Mouse (Mus musculus) megakaryocyte, embryonic 14.5 days (primary cell): ENCODE measurements around the gene Tfg. TPM values are rescaled to one million over a fixed set of nuclear protein-coding genes. Genes with fewer than 3 reads are reported as not detected.
A peak's percentile ranks its signal among the peaks of the same experiment; 100 is the strongest.

ENCODE experiments used
- H3K27me3 ChIP-seq: replicated peaks from 2 replicates; pipeline ENCODE3; 2012; ENCODE audit warnings: inconsistent platforms
- H3K36me3 ChIP-seq: replicated peaks from 2 replicates; pipeline ENCODE3; 2012; ENCODE audit warnings: low read length, inconsistent platforms, mixed read lengths
- H3K4me1 ChIP-seq: 2 replicates; pipeline ENCODE4 v1.6.1; 2012; ENCODE audit warnings: inconsistent platforms
- H3K4me3 ChIP-seq: replicated peaks from 2 replicates; pipeline ENCODE3; 2012; ENCODE audit warnings: moderate library complexity, mild to moderate bottlenecking, inconsistent platforms
- H3K9me3 ChIP-seq: 2 replicates; pipeline ENCODE4 v1.6.1; 2012; ENCODE audit warnings: inconsistent platforms
- FLI1 ChIP-seq: IDR thresholded peaks from 2 replicates; pipeline ENCODE4 v1.6.1; 2012; ENCODE audit warnings: low read length, inconsistent platforms, mixed read lengths
- GATA1 ChIP-seq: IDR thresholded peaks from 3 replicates; pipeline ENCODE4 v1.6.1; 2012; ENCODE audit warnings: mixed read lengths, low read length, inconsistent platforms, borderline replicate concordance
- polyA plus RNA-seq: library from polyadenylated mRNA; stranded (reverse); fragments of >175 nt; gene quantifications from 2 replicates; pipeline ENCODE4 v1.2.3, GENCODE M21; 2012; ENCODE audit warnings: low replicate concordance; ENCODE audit not compliant: insufficient read depth

Tfg gene
- polyA plus RNA-seq, result 7.9 and 32.3 TPM in 2 replicates

DNA sequence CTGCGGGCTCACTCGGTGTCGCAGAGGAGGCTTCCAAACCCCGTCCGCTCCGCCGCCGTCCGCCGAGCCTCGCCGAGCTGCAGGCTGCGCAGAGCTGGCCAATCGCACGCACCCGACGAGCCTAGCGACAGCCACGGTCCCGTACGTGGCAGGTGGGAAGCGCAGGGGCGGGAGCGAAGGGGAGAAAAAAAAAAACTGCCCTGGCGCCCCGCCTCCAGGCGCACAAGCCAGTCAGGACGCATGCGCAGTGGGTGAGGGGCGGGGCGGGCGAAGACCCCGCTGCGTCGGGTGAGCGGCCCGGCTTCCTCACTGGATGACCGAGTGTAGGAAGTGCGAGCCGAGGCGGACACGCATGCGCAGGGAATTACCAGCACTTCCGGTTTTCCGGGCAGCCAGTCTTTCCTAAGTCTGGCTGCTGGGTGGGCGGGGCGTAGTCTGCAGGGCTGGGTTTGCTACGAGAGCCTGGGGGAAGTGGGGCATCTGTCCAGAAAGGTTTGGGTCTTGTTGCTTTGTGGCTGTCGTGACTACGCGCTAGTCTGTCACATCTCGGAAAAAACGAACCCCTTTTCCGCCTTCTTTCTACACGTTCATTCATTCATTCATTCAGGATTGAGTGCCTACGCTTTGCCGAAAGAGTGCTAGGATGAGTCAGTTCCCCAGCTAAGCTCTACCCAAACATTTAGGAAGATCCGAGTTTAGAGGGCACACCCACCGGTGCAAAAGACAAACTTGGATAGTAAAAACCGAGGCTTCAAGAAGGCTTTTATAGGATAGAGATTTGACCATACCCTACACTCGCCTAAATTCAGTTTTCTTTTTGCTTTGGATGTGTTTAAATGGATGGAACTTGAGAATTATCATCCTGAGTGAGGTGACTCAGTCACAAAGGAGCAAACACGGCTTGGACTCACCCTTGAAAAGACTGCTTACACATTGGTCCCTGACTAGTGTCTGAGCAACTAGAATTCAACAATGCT is at the start of gene Tfg:
Tfg (minus strand) TSS at position 227 of the 977 bp plus-strand sequence.
- Histone ChIP-seq H3K36me3 (peaks cover 10% of the 10 kb centered on the region), H3K4me1 (peaks cover 39% of the 10 kb centered on the region), H3K4me3 (peak within 1 kb of the TSS; percentile 98), H3K27me3 (no peaks in the 10 kb centered on the region), H3K9me3 (no peaks in the 10 kb centered on the region)
- TF ChIP-seq FLI1 (0 out of 2 replicates have a peak, but pooled peaks have one; percentile 33), GATA1 (no peak)

- TF ChIP-seq GATA1 (no peak), FLI1 (no peak)
- peaks cover 8% of the 10 kb centered on the region; the same call in 1 of the 2 replicates for H3K4me1 ChIP-seq
- H3K36me3 ChIP-seq, result no peaks in the 10 kb centered on the region
- no peaks in the 10 kb centered on the region for H3K27me3 ChIP-seq
- no peaks in the 10 kb centered on the region for H3K9me3 ChIP-seq
- no peak overlapping the region for H3K4me3 ChIP-seq
Observed at GRCm38 (mm10) chr16:56729060-56729459, 11.8 kb upstream of the Tfg start.

DNA sequence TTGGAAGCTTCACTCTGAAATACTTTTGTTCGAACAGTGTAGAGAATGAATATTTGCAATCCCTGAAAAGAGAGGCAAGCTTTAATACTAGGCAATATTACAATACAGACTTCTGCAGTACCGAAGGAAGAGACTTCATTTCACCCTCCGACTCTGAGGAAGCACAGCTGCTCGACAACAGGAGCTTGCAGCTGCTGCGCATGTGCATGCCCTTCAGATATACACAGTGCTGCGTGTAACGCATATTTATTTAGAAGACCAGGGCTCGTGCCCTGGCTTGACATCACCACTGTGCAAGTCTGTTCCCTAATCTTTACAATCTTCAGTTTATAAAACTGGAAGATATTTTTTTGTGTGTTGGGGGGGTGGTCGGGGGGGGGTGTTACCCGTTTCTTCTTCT is 7.7 kb upstream of the Tfg start:
- Histone ChIP-seq H3K36me3 (no peaks in the 10 kb centered on the region), H3K9me3 (no peaks in the 10 kb centered on the region), H3K4me3 (no peak overlapping the region), H3K27me3 (no peaks in the 10 kb centered on the region), H3K4me1 (peaks cover 16% of the 10 kb centered on the region)
- TF ChIP-seq FLI1 (no peak), GATA1 (no peak)

GRCm38 (mm10) chr16:56722357-56722756 is 5.1 kb upstream of the Tfg start:
- TF ChIP-seq GATA1 (no peak), FLI1 (no peak)
- H3K4me1 ChIP-seq, result peaks cover 26% of the 10 kb centered on the region
- no peak overlapping the region for H3K4me3 ChIP-seq
- no peaks in the 10 kb centered on the region for H3K27me3 ChIP-seq
- H3K36me3 ChIP-seq, result no peaks in the 10 kb centered on the region
- H3K9me3 ChIP-seq, result no peaks in the 10 kb centered on the region

DNA sequence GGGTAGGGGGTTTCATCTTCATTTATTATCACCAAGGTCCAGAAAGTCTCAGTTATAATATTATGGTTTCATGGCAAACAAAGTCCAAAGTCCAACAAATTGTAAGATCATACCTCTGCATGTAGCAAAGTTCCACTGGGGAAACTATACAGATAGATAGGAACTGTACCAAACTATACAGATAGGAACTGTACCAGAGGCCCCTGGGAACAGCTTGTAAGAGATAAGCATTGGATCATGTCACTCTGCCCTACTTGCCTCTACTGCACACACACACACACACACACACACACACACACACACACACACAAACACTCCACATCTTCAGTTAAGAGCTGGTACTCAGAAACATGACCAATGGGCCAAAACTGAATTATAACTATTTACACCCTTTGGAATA is 1.8 kb upstream of the Tfg start:
- Histone ChIP-seq H3K4me3 (no peak overlapping the region), H3K4me1 (peaks cover 39% of the 10 kb centered on the region), H3K36me3 (no peaks in the 10 kb centered on the region), H3K27me3 (no peaks in the 10 kb centered on the region), H3K9me3 (no peaks in the 10 kb centered on the region)
- TF ChIP-seq GATA1, result no peak
- no peak for TF ChIP-seq FLI1

DNA sequence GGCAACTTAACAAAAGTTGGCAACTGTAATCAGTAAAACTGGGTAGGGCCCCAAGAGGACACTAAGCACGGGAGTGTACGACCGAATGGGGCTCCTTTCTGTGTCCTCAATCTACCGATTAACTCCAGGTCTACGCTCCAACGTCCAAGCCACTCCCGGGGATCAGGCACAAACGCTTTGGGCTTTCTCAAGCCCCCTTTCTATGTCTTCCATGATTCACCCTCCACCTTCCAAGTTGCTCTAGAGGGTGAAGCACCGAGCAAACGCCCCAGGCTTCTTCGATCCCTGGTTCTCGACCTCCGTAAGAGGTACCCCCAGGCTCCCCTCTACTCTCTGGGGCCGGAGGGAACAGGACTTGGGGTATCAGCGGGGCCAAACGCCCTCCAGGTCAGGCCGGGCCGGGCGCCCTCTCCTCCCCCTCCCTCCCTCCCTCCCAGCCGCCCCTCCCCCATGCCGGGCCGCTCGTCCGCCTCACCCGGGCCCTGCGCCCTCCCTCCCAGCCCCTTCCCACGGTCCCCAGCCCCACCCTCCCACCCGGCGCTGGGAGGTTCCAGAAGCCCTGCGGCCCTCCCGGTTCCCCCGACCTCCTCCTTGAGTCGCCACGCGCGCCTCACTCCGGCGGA is 582 bp downstream of the Tfg start:
- Histone ChIP-seq H3K36me3 (peaks cover 19% of the 10 kb centered on the region), H3K9me3 (no peaks in the 10 kb centered on the region), H3K4me1 (peaks cover 39% of the 10 kb centered on the region), H3K4me3 (peak overlapping the region; percentile 98), H3K27me3 (no peaks in the 10 kb centered on the region)
- TF ChIP-seq GATA1 (no peak), FLI1 (no peak)

DNA sequence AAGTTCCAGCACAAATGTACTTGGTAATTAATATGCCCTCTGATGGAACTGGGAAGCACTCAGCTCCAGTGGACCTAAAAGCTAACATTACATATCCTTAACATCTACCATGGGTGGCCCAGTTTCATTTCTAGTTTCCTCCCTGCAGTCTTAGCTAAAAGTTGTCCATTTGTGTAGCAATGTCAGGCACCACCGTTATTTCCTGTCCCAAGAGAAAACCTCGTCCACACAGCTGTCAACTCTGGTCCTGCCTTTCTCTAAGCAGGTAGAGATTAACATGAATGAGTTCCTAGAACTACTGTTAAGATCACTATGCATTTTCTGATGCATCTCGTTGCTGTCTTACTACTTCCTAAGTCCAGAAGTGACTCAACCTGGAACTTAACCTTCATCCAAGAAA is 1.6 kb downstream of the Tfg start:
- Histone ChIP-seq H3K36me3 (peaks cover 29% of the 10 kb centered on the region), H3K4me3 (peak overlapping the region; percentile 98), H3K9me3 (no peaks in the 10 kb centered on the region)

DNA sequence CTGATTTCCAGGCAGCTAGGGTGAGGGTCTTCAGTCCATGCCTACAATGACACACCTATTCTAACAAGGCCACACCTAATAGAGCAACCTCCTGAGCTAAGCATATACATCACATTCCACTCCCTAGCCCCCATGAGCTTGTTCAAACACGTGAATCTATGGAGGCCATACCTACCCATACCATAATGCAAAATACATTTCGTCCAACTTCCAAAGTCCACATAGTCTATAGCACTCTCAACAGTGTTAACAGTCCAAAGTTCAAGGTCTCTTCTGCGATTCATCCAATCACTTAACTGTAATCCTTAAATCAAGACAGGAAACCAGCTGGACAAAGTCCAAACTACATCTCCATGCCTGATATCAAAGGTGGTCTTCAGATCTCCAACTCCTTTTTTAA is 7.2 kb downstream of the Tfg start:
- 0 out of 2 replicates have a peak, but pooled peaks cover 3% of the 10 kb centered on the region for H3K9me3 ChIP-seq
- TF ChIP-seq GATA1 (no peak), FLI1 (no peak)
- H3K36me3 ChIP-seq, result peaks cover 81% of the 10 kb centered on the region
- no peaks in the 10 kb centered on the region for H3K27me3 ChIP-seq
- peaks cover 13% of the 10 kb centered on the region for H3K4me1 ChIP-seq
- H3K4me3 ChIP-seq, result no peak overlapping the region

More for the DNA sequence above, 1.6 kb downstream of the Tfg start:
- no peak for TF ChIP-seq GATA1
- H3K4me1 ChIP-seq, result peaks cover 35% of the 10 kb centered on the region
- no peaks in the 10 kb centered on the region for H3K27me3 ChIP-seq

- H3K4me3 ChIP-seq, result no peak overlapping the region
- 0 out of 2 replicates have a peak, but pooled peaks cover 3% of the 10 kb centered on the region for H3K9me3 ChIP-seq
- TF ChIP-seq FLI1 (no peak), GATA1 (no peak)
- H3K27me3 ChIP-seq, result no peaks in the 10 kb centered on the region
- H3K4me1 ChIP-seq, result peaks cover 10% of the 10 kb centered on the region; the same call in 1 of the 2 replicates
- H3K36me3 ChIP-seq, result peaks cover 92% of the 10 kb centered on the region
Observed at GRCm38 (mm10) chr16:56705731-56706130, 11.5 kb downstream of the Tfg start.

- Histone ChIP-seq H3K4me1 (no peaks in the 10 kb centered on the region), H3K4me3 (no peak overlapping the region), H3K27me3 (no peaks in the 10 kb centered on the region), H3K36me3 (peaks cover 92% of the 10 kb centered on the region), H3K9me3 (no peaks in the 10 kb centered on the region)
- no peak for TF ChIP-seq FLI1
- TF ChIP-seq GATA1, result no peak
Observed at GRCm38 (mm10) chr16:56700898-56701297, 16.4 kb downstream of the Tfg start.
